Mouse (Mus musculus) myocyte (in vitro differentiated cells): ENCODE results near the gene Vmn1r224. TPM values are rescaled to one million over a fixed set of nuclear protein-coding genes. Genes with fewer than 3 reads are reported as not detected.

ENCODE experiments used
- H3K27me3 ChIP-seq: one replicate; pipeline ENCODE4 v1.6.1; 2011; ENCODE audit not compliant: control insufficient read depth, insufficient read depth, insufficient read length
- H3K36me3 ChIP-seq: one replicate; pipeline ENCODE4 v1.6.1; 2011; ENCODE audit not compliant: control insufficient read depth, insufficient read depth
- H3K4me2 ChIP-seq: one replicate; pipeline ENCODE4 v1.6.1; 2011; ENCODE audit warnings: low read depth, control low read depth
- H3K4me3 ChIP-seq: one replicate; pipeline ENCODE4 v1.5.1; 2011; ENCODE audit warnings: mild to moderate bottlenecking, control low read depth, moderate library complexity
- H3K79me2 ChIP-seq: one replicate; pipeline ENCODE4 v1.6.1; 2011; ENCODE audit not compliant: control insufficient read depth, insufficient read depth
- H3ac ChIP-seq: one replicate; pipeline ENCODE4 v1.6.1; 2011; ENCODE audit not compliant: control insufficient read depth, insufficient read length
- CEBPB ChIP-seq: IDR thresholded peaks from 2 replicates; pipeline ENCODE4 v1.6.1; 2011; ENCODE audit warnings: mild to moderate bottlenecking, moderate library complexity; ENCODE audit not compliant: poor library complexity, insufficient read depth, severe bottlenecking
- E2F4 ChIP-seq: IDR thresholded peaks from one replicate; pipeline ENCODE4 v1.6.1; 2011; ENCODE audit warnings: mild to moderate bottlenecking, control low read depth, moderate library complexity; ENCODE audit not compliant: insufficient read depth
- MAX ChIP-seq: IDR thresholded peaks from one replicate; pipeline ENCODE4 v1.6.1; 2011; ENCODE audit warnings: low read depth, mild to moderate bottlenecking, control low read depth
- MYOD1 ChIP-seq, 3 experiments: IDR thresholded peaks; one replicate each; pipeline ENCODE4 v1.6.1; 2011; ENCODE audit warnings: control low read depth in 2 of 3, low read depth in 2 of 3, mild to moderate bottlenecking in 2 of 3, moderate library complexity in 1 of 3; ENCODE audit not compliant: insufficient read length in 2 of 3, control insufficient read depth in 1 of 3
- MYOG ChIP-seq, 3 experiments: IDR thresholded peaks; one replicate each; pipeline ENCODE4 v1.6.1; 2011; ENCODE audit warnings: control low read depth in 2 of 3, low read depth in 2 of 3, mild to moderate bottlenecking in 2 of 3; ENCODE audit not compliant: insufficient read length in 2 of 3, control insufficient read depth in 1 of 3, insufficient read depth in 1 of 3
- POLR2A ChIP-seq: IDR thresholded peaks from one replicate; pipeline ENCODE4 v1.6.1; 2011; ENCODE audit warnings: low read depth, mild to moderate bottlenecking, control low read depth, moderate library complexity; ENCODE audit not compliant: insufficient read length
- POLR2AphosphoS2 ChIP-seq: IDR thresholded peaks from one replicate; pipeline ENCODE4 v1.6.1; 2011; ENCODE audit warnings: low read depth, control low read depth; ENCODE audit not compliant: insufficient read length
- REST ChIP-seq: IDR thresholded peaks from one replicate; pipeline ENCODE4 v1.6.1; 2011; ENCODE audit warnings: mild to moderate bottlenecking, control low read depth, moderate library complexity; ENCODE audit not compliant: insufficient read depth, insufficient read length
- SRF ChIP-seq: IDR thresholded peaks from one replicate; pipeline ENCODE4 v1.6.1; 2011; ENCODE audit warnings: low read depth; ENCODE audit not compliant: control insufficient read depth, insufficient read length
- TCF12 ChIP-seq: IDR thresholded peaks from one replicate; pipeline ENCODE4 v1.6.1; 2011; ENCODE audit warnings: mild to moderate bottlenecking, control low read depth; ENCODE audit not compliant: poor library complexity, insufficient read depth, severe bottlenecking
- TCF3 ChIP-seq: IDR thresholded peaks from one replicate; pipeline ENCODE4 v1.6.1; 2011; ENCODE audit warnings: low read depth, control low read depth; ENCODE audit not compliant: insufficient read length
- USF1 ChIP-seq: IDR thresholded peaks from one replicate; pipeline ENCODE4 v1.6.1; 2011; ENCODE audit warnings: low read depth, mild to moderate bottlenecking, control low read depth, moderate library complexity
- polyA plus RNA-seq: library from polyadenylated mRNA; unstranded; fragments of >200 nt; fragmentation: generic; extraction: Trizol; gene quantifications from one replicate; pipeline ENCODE4 v1.2.1, GENCODE M21; 2012; ENCODE audit warnings: missing spikeins

Vmn1r224 gene
- not detected for polyA plus RNA-seq

- H3K79me2 ChIP-seq: no peaks in the 10 kb centered on the region
- H3K27me3 ChIP-seq: no peaks in the 10 kb centered on the region
- no peak within 1 kb of the TSS for H3ac ChIP-seq
- no peaks in the 10 kb centered on the region for H3K36me3 ChIP-seq
- no peak within 1 kb of the TSS for H3K4me3 ChIP-seq
- H3K4me2 ChIP-seq: no peak within 1 kb of the TSS
- TF ChIP-seq TCF12: no peak
- TF ChIP-seq POLR2AphosphoS2: no peak
- TF ChIP-seq TCF3: no peak
- TF ChIP-seq MAX: no peak
- TF ChIP-seq POLR2A: no peak
- no peak for TF ChIP-seq USF1
- no peak for TF ChIP-seq SRF
- no peak for TF ChIP-seq CEBPB
- TF ChIP-seq REST: no peak
- no peak for TF ChIP-seq E2F4
- no peak for TF ChIP-seq MYOG (IDR thresholded peaks at IDR 0.05; ENCODE audit: control insufficient read depth in 1 of 3, insufficient read depth in 1 of 3, insufficient read length in 2 of 3, low read depth in 2 of 3)
- TF ChIP-seq MYOD1 (IDR thresholded peaks at IDR 0.05; ENCODE audit: control insufficient read depth in 1 of 3, insufficient read length in 2 of 3, low read depth in 2 of 3): no peak
These were observed at the start of gene Vmn1r224 for GRCm38 (mm10) chr17:20413846-20414245. Gene Vmn1r224 (plus strand): TSS chr17:20414146.

GRCm38 (mm10) chr17:20399105-20399504 is 14.8 kb upstream of the Vmn1r224 start:
- Histone ChIP-seq H3K79me2 (no peaks in the 10 kb centered on the region), H3K4me2 (no peak overlapping the region), H3K27me3 (no peaks in the 10 kb centered on the region), H3K4me3 (no peak overlapping the region), H3ac (no peak overlapping the region), H3K36me3 (no peaks in the 10 kb centered on the region)
- TF ChIP-seq TCF12 (no peak), USF1 (no peak), MYOG (IDR thresholded peaks at IDR 0.05; ENCODE audit: control insufficient read depth in 1 of 3, insufficient read depth in 1 of 3, insufficient read length in 2 of 3, low read depth in 2 of 3) (no peak)

- Histone ChIP-seq H3K4me3 (no peak overlapping the region), H3K4me2 (no peak overlapping the region), H3K27me3 (no peaks in the 10 kb centered on the region), H3K79me2 (no peaks in the 10 kb centered on the region), H3K36me3 (no peaks in the 10 kb centered on the region), H3ac (no peak overlapping the region)
- no peak for TF ChIP-seq REST
- no peak for TF ChIP-seq MYOD1 (IDR thresholded peaks at IDR 0.05; ENCODE audit: control insufficient read depth in 1 of 3, insufficient read length in 2 of 3, low read depth in 2 of 3)
- TF ChIP-seq POLR2AphosphoS2: no peak
- TF ChIP-seq CEBPB: no peak
- TF ChIP-seq TCF3: no peak
These were observed 25.3 kb downstream of the Vmn1r224 start for GRCm38 (mm10) chr17:20439263-20439662.

- no peaks in the 10 kb centered on the region for H3K79me2 ChIP-seq
- H3K4me2 ChIP-seq: no peak overlapping the region
- no peaks in the 10 kb centered on the region for H3K27me3 ChIP-seq
- H3K4me3 ChIP-seq: no peak overlapping the region
- no peaks in the 10 kb centered on the region for H3K36me3 ChIP-seq
- H3ac ChIP-seq: no peak overlapping the region
- no peak for TF ChIP-seq SRF
- TF ChIP-seq MYOD1 (IDR thresholded peaks at IDR 0.05; ENCODE audit: control insufficient read depth in 1 of 3, insufficient read length in 2 of 3, low read depth in 2 of 3): no peak
- TF ChIP-seq MYOG (IDR thresholded peaks at IDR 0.05; ENCODE audit: control insufficient read depth in 1 of 3, insufficient read depth in 1 of 3, insufficient read length in 2 of 3, low read depth in 2 of 3): no peak
- TF ChIP-seq E2F4: no peak
- TF ChIP-seq REST: no peak
These were observed 59.4 kb downstream of the Vmn1r224 start for GRCm38 (mm10) chr17:20473311-20473710.

Other genes with a start within 250 kb of the Vmn1r224 start
- not detected for gene Fpr-rs6, start 231.0 kb upstream of the Vmn1r224 start, polyA plus RNA-seq
- gene Vmn2r105, start 179.1 kb upstream of the Vmn1r224 start, polyA plus RNA-seq: not detected
- gene Vmn2r106, start 128.6 kb upstream of the Vmn1r224 start, polyA plus RNA-seq: not detected
- gene Vmn2r107, start 68.9 kb upstream of the Vmn1r224 start, polyA plus RNA-seq: not detected
- gene Vmn2r108, start 67.2 kb downstream of the Vmn1r224 start, polyA plus RNA-seq: not detected
- gene Vmn1r225, start 84.0 kb downstream of the Vmn1r224 start, polyA plus RNA-seq: not detected
- not detected for gene Vmn2r109, start 150.6 kb downstream of the Vmn1r224 start, polyA plus RNA-seq
- gene Vmn2r110, start 182.3 kb downstream of the Vmn1r224 start, polyA plus RNA-seq: not detected
- not detected for gene Fpr-rs3, start 210.7 kb downstream of the Vmn1r224 start, polyA plus RNA-seq